Mouse (Mus musculus): ENCODE data around the gene Ifitm6. TPM values are rescaled to one million over a fixed set of nuclear protein-coding genes. Genes with fewer than 3 reads are reported as not detected.

Gene Ifitm6
- polyA plus RNA-seq, 1 experiment from 2014 or later, result 0.95 TPM

DNA sequence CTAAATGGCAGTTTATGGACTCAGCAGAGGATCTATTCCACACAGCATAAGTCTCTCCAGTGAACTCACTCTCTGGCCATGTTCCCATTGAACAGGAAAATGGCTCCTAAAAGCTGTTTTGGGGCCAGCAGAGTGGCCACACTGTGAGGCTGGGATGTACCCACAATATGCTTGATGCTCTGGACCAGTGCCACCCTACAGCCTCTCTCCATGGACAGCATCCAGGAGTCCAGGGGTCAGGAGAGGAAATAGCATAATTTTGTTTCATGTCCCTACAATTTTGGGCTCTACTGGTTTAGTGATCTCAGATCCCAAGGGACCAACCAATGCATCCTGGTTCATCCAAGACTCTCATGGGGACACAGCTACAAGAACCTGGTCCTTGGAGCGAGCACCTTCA lies 39.8 kb upstream of the Ifitm6 start:
- no peaks in the 10 kb centered on the region for H3K36me3 ChIP-seq (replicated peaks; ENCODE audit: control insufficient read depth, insufficient read depth)
- H3K27ac ChIP-seq, result no peak overlapping the region
- 96% methylated on average over 1 of the region's 1 CpGs for WGBS
- no peak overlapping the region for H3K9ac ChIP-seq
- H3K4me3 ChIP-seq (replicated peaks; ENCODE audit: low read length), result no peak overlapping the region
- H3K27me3 ChIP-seq (ENCODE audit: control insufficient read depth, insufficient read depth, low read length), result no peaks in the 10 kb centered on the region
- no peak for ATAC-seq (ENCODE audit: low FRiP score)
- H3K4me1 ChIP-seq (replicated peaks; ENCODE audit: control insufficient read depth, insufficient read depth, low read length), result peaks cover 19% of the 10 kb centered on the region
- no peak overlapping the region for H3K4me2 ChIP-seq (replicated peaks)
- no peak for DNase-seq (ENCODE audit: low spot score)
- H3K9me3 ChIP-seq (ENCODE audit: control insufficient read depth, low read length), result no peaks in the 10 kb centered on the region

GRCm38 (mm10) chr7:141056976-141057375 lies 39.3 kb upstream of the Ifitm6 start:
- no peaks in the 10 kb centered on the region for H3K9me3 ChIP-seq (ENCODE audit: control insufficient read depth, low read length)
- no peak overlapping the region for H3K4me2 ChIP-seq (replicated peaks)
- H3K4me3 ChIP-seq (replicated peaks; ENCODE audit: low read length), result no peak overlapping the region
- WGBS, result 89% methylated on average over 6 of the region's 6 CpGs
- ATAC-seq (ENCODE audit: low FRiP score) (no peak), DNase-seq (ENCODE audit: low spot score) (no peak)
- H3K4me1 ChIP-seq (replicated peaks; ENCODE audit: control insufficient read depth, insufficient read depth, low read length), result peaks cover 13% of the 10 kb centered on the region
- no peak overlapping the region for H3K27ac ChIP-seq
- H3K9ac ChIP-seq, result no peak overlapping the region
- no peaks in the 10 kb centered on the region for H3K36me3 ChIP-seq (replicated peaks; ENCODE audit: control insufficient read depth, insufficient read depth)
- H3K27me3 ChIP-seq (ENCODE audit: control insufficient read depth, insufficient read depth, low read length), result no peaks in the 10 kb centered on the region

GRCm38 (mm10) chr7:141055785-141056184 lies 38.1 kb upstream of the Ifitm6 start:
- H3K9ac ChIP-seq, result no peak overlapping the region
- H3K36me3 ChIP-seq (replicated peaks; ENCODE audit: control insufficient read depth, insufficient read depth), result no peaks in the 10 kb centered on the region
- peaks cover 9% of the 10 kb centered on the region for H3K4me1 ChIP-seq (replicated peaks; ENCODE audit: control insufficient read depth, insufficient read depth, low read length)
- DNase-seq (ENCODE audit: low spot score), result no peak
- ATAC-seq (ENCODE audit: low FRiP score), result no peak
- H3K4me3 ChIP-seq (replicated peaks; ENCODE audit: low read length), result no peak overlapping the region
- no peaks in the 10 kb centered on the region for H3K27me3 ChIP-seq (ENCODE audit: control insufficient read depth, insufficient read depth, low read length)
- H3K4me2 ChIP-seq (replicated peaks), result no peak overlapping the region
- H3K27ac ChIP-seq, result no peak overlapping the region
- H3K9me3 ChIP-seq (ENCODE audit: control insufficient read depth, low read length), result no peaks in the 10 kb centered on the region
- 83% methylated on average over 4 of the region's 4 CpGs for WGBS

- Histone ChIP-seq H3K27ac (no peak overlapping the region), H3K9me3 (ENCODE audit: control insufficient read depth, low read length) (no peaks in the 10 kb centered on the region), H3K4me1 (replicated peaks; ENCODE audit: control insufficient read depth, insufficient read depth, low read length) (peaks cover 2% of the 10 kb centered on the region), H3K27me3 (ENCODE audit: control insufficient read depth, insufficient read depth, low read length) (no peaks in the 10 kb centered on the region), H3K4me3 (replicated peaks; ENCODE audit: low read length) (no peak overlapping the region), H3K4me2 (replicated peaks) (no peak overlapping the region), H3K36me3 (replicated peaks; ENCODE audit: control insufficient read depth, insufficient read depth) (no peaks in the 10 kb centered on the region), H3K9ac (no peak overlapping the region)
- 92% methylated on average over 2 of the region's 2 CpGs for WGBS
- ATAC-seq (ENCODE audit: low FRiP score), result no peak
- no peak for DNase-seq (ENCODE audit: low spot score)
Measured at GRCm38 (mm10) chr7:141052421-141052820, 34.7 kb upstream of the Ifitm6 start.

DNA sequence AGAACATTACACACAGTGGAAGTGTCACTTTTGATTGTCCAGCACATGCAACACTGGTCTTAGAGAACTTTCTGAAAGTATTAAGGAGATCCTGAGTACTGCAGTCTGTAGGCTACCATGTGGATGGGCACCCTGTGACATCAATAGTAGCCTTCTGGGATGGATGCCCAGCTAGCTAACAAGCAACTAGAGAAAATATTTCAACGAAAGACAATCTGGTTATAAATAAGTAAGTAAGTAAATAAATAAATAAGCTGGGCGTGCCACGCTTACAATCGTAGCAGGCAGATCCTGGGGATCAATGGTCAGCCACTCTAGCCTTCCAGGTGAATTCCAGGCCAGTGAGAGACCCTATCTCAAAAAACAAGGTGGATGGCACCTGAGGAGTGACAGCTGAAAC lies 34.3 kb upstream of the Ifitm6 start:
- no peaks in the 10 kb centered on the region for H3K27me3 ChIP-seq (ENCODE audit: control insufficient read depth, insufficient read depth, low read length)
- H3K9ac ChIP-seq, result no peak overlapping the region
- H3K4me2 ChIP-seq (replicated peaks), result no peak overlapping the region
- no peak overlapping the region for H3K27ac ChIP-seq
- H3K9me3 ChIP-seq (ENCODE audit: control insufficient read depth, low read length), result no peaks in the 10 kb centered on the region
- H3K4me1 ChIP-seq (replicated peaks; ENCODE audit: control insufficient read depth, insufficient read depth, low read length), result peaks cover 6% of the 10 kb centered on the region
- no peak overlapping the region for H3K4me3 ChIP-seq (replicated peaks; ENCODE audit: low read length)
- H3K36me3 ChIP-seq (replicated peaks; ENCODE audit: control insufficient read depth, insufficient read depth), result no peaks in the 10 kb centered on the region
- 92% methylated on average over 4 of the region's 4 CpGs for WGBS
- no peak for DNase-seq (ENCODE audit: low spot score)
- no peak for ATAC-seq (ENCODE audit: low FRiP score)

GRCm38 (mm10) chr7:141051060-141051685 lies 33.4 kb upstream of the Ifitm6 start:
- no peak overlapping the region for H3K4me2 ChIP-seq (replicated peaks)
- H3K36me3 ChIP-seq (replicated peaks; ENCODE audit: control insufficient read depth, insufficient read depth), result no peaks in the 10 kb centered on the region
- no peaks in the 10 kb centered on the region for H3K27me3 ChIP-seq (ENCODE audit: control insufficient read depth, insufficient read depth, low read length)
- ATAC-seq (ENCODE audit: low FRiP score) (no peak), DNase-seq (ENCODE audit: low spot score) (no peak)
- H3K4me1 ChIP-seq (replicated peaks; ENCODE audit: control insufficient read depth, insufficient read depth, low read length), result peaks cover 6% of the 10 kb centered on the region
- H3K9me3 ChIP-seq (ENCODE audit: control insufficient read depth, low read length), result no peaks in the 10 kb centered on the region
- no peak overlapping the region for H3K4me3 ChIP-seq (replicated peaks; ENCODE audit: low read length)
- H3K27ac ChIP-seq, result no peak overlapping the region
- H3K9ac ChIP-seq, result no peak overlapping the region
- WGBS, result 65% methylated on average over 17 of the region's 17 CpGs

- Histone ChIP-seq H3K9me3 (ENCODE audit: control insufficient read depth, low read length) (no peaks in the 10 kb centered on the region), H3K36me3 (replicated peaks; ENCODE audit: control insufficient read depth, insufficient read depth) (no peaks in the 10 kb centered on the region), H3K27me3 (ENCODE audit: control insufficient read depth, insufficient read depth, low read length) (no peaks in the 10 kb centered on the region), H3K4me2 (replicated peaks) (no peak overlapping the region), H3K27ac (no peak overlapping the region), H3K4me3 (replicated peaks; ENCODE audit: low read length) (no peak overlapping the region), H3K4me1 (replicated peaks; ENCODE audit: control insufficient read depth, insufficient read depth, low read length) (peaks cover 6% of the 10 kb centered on the region), H3K9ac (no peak overlapping the region)
- ATAC-seq (ENCODE audit: low FRiP score) (peak; percentile 19; the same call in 1 of the 2 replicates), DNase-seq (ENCODE audit: low spot score) (no peak)
- 91% methylated on average over 2 of the region's 2 CpGs for WGBS
Measured at GRCm38 (mm10) chr7:141049326-141049725, 31.6 kb upstream of the Ifitm6 start.

- H3K27me3 ChIP-seq (ENCODE audit: control insufficient read depth, insufficient read depth, low read length), result no peaks in the 10 kb centered on the region
- peak overlapping the region; percentile 36 for H3K4me3 ChIP-seq (replicated peaks; ENCODE audit: low read length)
- peaks cover 6% of the 10 kb centered on the region for H3K4me1 ChIP-seq (replicated peaks; ENCODE audit: control insufficient read depth, insufficient read depth, low read length)
- H3K9me3 ChIP-seq (ENCODE audit: control insufficient read depth, low read length), result no peaks in the 10 kb centered on the region
- ATAC-seq (ENCODE audit: low FRiP score) (peak; percentile 91), DNase-seq (ENCODE audit: low spot score) (peak; percentile 92)
- peak overlapping the region; percentile 73 for H3K27ac ChIP-seq
- WGBS, result 11% methylated on average over 21 of the region's 21 CpGs
- H3K4me2 ChIP-seq (replicated peaks), result peak overlapping the region; percentile 94
- no peaks in the 10 kb centered on the region for H3K36me3 ChIP-seq (replicated peaks; ENCODE audit: control insufficient read depth, insufficient read depth)
- peak overlapping the region; percentile 67 for H3K9ac ChIP-seq
Measured at GRCm38 (mm10) chr7:141048226-141049218, 30.8 kb upstream of the Ifitm6 start.

- 7% methylated on average over 15 of the region's 19 CpGs for WGBS
- no peaks in the 10 kb centered on the region for H3K36me3 ChIP-seq (replicated peaks; ENCODE audit: control insufficient read depth, insufficient read depth)
- peak overlapping the region; percentile 36 for H3K4me3 ChIP-seq (replicated peaks; ENCODE audit: low read length)
- peak overlapping the region; percentile 73 for H3K27ac ChIP-seq
- H3K9ac ChIP-seq, result peak overlapping the region; percentile 67
- peaks cover 6% of the 10 kb centered on the region for H3K4me1 ChIP-seq (replicated peaks; ENCODE audit: control insufficient read depth, insufficient read depth, low read length)
- H3K4me2 ChIP-seq (replicated peaks), result peak overlapping the region; percentile 94
- DNase-seq (ENCODE audit: low spot score) (peak; percentile 55), ATAC-seq (ENCODE audit: low FRiP score) (peak; percentile 86)
- no peaks in the 10 kb centered on the region for H3K27me3 ChIP-seq (ENCODE audit: control insufficient read depth, insufficient read depth, low read length)
- no peaks in the 10 kb centered on the region for H3K9me3 ChIP-seq (ENCODE audit: control insufficient read depth, low read length)
Measured at GRCm38 (mm10) chr7:141047581-141048225, 30.0 kb upstream of the Ifitm6 start.
